In genomic region chr8:3387286-3387685, GRCm38 (mm10) we compare ENCODE assay signal across 8 mouse cellular contexts. TPM values are rescaled to one million over a fixed set of nuclear protein-coding genes. Genes with fewer than 3 reads are reported as not detected.
DNase-seq lines count a peak whose midpoint lies in the region; ATAC-seq and TF ChIP-seq lines count a peak whose summit lies in the region.

No protein-coding gene starts in this region.

- H3K4me3 ChIP-seq in kidney, postnatal 0 days (replicated peaks; ENCODE audit: low read depth, low read length), result no peak overlapping the region
- H3K4me3 ChIP-seq in lung, embryonic 14.5 days (ENCODE audit: low read depth, low read length), result no peak overlapping the region

- no peak overlapping the region for H3K4me2 ChIP-seq in kidney, postnatal 0 days (ENCODE audit: low read length)
- H3K4me2 ChIP-seq in lung, embryonic 14.5 days, result no peak overlapping the region

- H3K4me1 ChIP-seq in kidney, postnatal 0 days (replicated peaks; ENCODE audit: insufficient read depth, low read length), result no peaks in the 10 kb centered on the region
- no peaks in the 10 kb centered on the region for H3K4me1 ChIP-seq in lung, embryonic 14.5 days (ENCODE audit: insufficient read depth)

- no peaks in the 10 kb centered on the region for H3K36me3 ChIP-seq in kidney, postnatal 0 days (ENCODE audit: insufficient read depth, low read length)
- H3K36me3 ChIP-seq in lung, embryonic 14.5 days (ENCODE audit: insufficient read depth), result no peaks in the 10 kb centered on the region

- 42% methylated on average over 6 of the region's 6 CpGs for WGBS in kidney, postnatal 0 days
- WGBS in lung, embryonic 14.5 days, result 29% methylated on average over 6 of the region's 6 CpGs

- no peaks in the 10 kb centered on the region for H3K27me3 ChIP-seq in kidney, postnatal 0 days (ENCODE audit: insufficient read depth, low read length)
- H3K27me3 ChIP-seq in lung, embryonic 14.5 days (ENCODE audit: insufficient read depth, low read length), result no peaks in the 10 kb centered on the region

- H3K27ac ChIP-seq in kidney, postnatal 0 days, result no peak overlapping the region
- H3K27ac ChIP-seq in lung, embryonic 14.5 days (ENCODE audit: low read depth), result no peak overlapping the region

- no peak overlapping the region for H3K9ac ChIP-seq in kidney, postnatal 0 days (ENCODE audit: low read depth, low read length)
- no peak overlapping the region for H3K9ac ChIP-seq in lung, embryonic 14.5 days

- TF ChIP-seq CTCF in kidney, postnatal 0 days (IDR thresholded peaks at IDR 0.05; ENCODE audit: low read depth), result peak; percentile 93
- TF ChIP-seq CTCF in lung, embryonic 14.5 days (IDR thresholded peaks at IDR 0.05; ENCODE audit: low read depth), result peak; percentile 82

- peak; percentile 44; the same call in 1 of the 2 replicates for ATAC-seq in kidney, postnatal 0 days (replicated peaks; ENCODE audit: low FRiP score, low read depth)
- peak; percentile 56; the same call in 1 of the 2 replicates for ATAC-seq in lung, embryonic 14.5 days (ENCODE audit: insufficient read depth)

- DNase-seq in 3134 (ENCODE audit: extremely low read depth, insufficient read length, low spot score), result peak; percentile 56
- DNase-seq in ES-CJ7 (ENCODE audit: low read depth, low spot score), result peak; percentile 92
- DNase-seq in cerebellum, postnatal 10 days, result peak; percentile 83 to 86
- peak; percentile 30 to 48 for DNase-seq in gastrocnemius, adult 8-10 months (ENCODE audit: low spot score in 2 of 2)
- peak; percentile 78 for DNase-seq in kidney, postnatal 0 days (ENCODE audit: low spot score)
- DNase-seq in lung, embryonic 14.5 days, result peak; percentile 86
- peak; percentile 80 for DNase-seq in retina, embryonic 14.5 days (ENCODE audit: low spot score)
- DNase-seq in thymus, postnatal 25 days, result peak; percentile 72

- H3K9me3 ChIP-seq in kidney, postnatal 0 days (replicated peaks; ENCODE audit: low read length), result no peaks in the 10 kb centered on the region
- H3K9me3 ChIP-seq in lung, embryonic 14.5 days (ENCODE audit: low read depth, low read length), result no peaks in the 10 kb centered on the region

RNA-seq across cellular contexts. Expression of gene Arhgef18, which starts 5.5 kb away (rescaled TPM):
- 10 to 100 TPM in 1 of 4 experiments, 1 to 10 TPM in 3; 7.4 to 11.5 (median 9.2) TPM for total RNA-seq in gastrocnemius, adult 8-10 months (2022)
- 9.6 and 10.6 TPM in 2 replicates for polyA plus RNA-seq in kidney, postnatal 0 days (2015; fragmentation: Nextera tagmentation; extraction: Ambion mirVana)
- polyA plus RNA-seq in lung, embryonic 14.5 days (2014; fragmentation: Nextera tagmentation; extraction: Ambion mirVana), result 7.8 TPM in 2 replicates

RNA-seq across cellular contexts. Expression of gene A430078G23Rik, which starts 34.1 kb away (rescaled TPM):
- not detected for total RNA-seq in gastrocnemius, adult 8-10 months (2022)
- 0.05 and 0.24 TPM in 2 replicates for polyA plus RNA-seq in kidney, postnatal 0 days (2015; fragmentation: Nextera tagmentation; extraction: Ambion mirVana)
- 0.27 and 0.43 TPM in 2 replicates for polyA plus RNA-seq in lung, embryonic 14.5 days (2014; fragmentation: Nextera tagmentation; extraction: Ambion mirVana)

Comparison
In these comparisons a context has a peak if more than half of its experiments do, and no peak if none do; other contexts are left out.
1. DNase-seq: peak in every context shown above with its lines; median percentile 92 in ES-CJ7; 86 in lung, embryonic 14.5 days; 84 in cerebellum, postnatal 10 days; 80 in retina, embryonic 14.5 days; 78 in kidney, postnatal 0 days; 72 in thymus, postnatal 25 days; 56 in 3134; 39 in gastrocnemius, adult 8-10 months.